Mouse (Mus musculus): ENCODE results near the gene Cacnb1. TPM values are rescaled to one million over a fixed set of nuclear protein-coding genes. Genes with fewer than 3 reads are reported as not detected.

The Cacnb1 gene
- polyA plus RNA-seq, 1 experiment from 2014 or later = 5.1 TPM

DNA sequence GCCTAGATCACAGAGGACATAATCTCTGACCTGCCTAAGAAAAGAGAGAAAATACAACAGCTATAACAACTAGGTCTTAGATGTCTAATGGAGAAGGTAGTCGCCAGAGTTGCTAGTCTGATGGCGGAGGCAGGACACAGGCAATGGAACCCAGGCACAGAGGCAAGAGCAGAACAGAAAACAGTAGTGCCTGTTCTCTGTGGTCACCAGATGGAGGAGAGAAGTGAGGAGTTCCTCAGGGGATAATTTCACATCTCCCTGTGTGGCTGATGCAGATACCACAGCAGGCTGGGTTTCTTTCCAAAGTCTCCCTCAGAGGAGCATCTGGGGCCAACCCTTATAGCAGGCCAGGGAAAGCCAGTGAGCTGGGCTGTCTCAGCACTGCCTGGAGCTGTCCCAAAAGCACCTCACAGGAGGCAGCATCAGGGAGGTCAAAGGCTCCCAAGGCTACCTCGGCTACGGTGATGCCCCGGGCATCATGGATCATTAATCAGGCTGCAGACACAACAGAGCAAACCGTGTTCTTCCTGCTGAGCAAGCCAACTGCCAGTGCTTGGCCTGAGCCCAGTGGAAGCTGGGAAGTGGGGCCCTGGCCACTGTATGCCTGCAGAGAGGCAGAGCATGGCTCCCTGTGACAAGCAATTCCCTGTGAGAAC lies 65.8 kb downstream of the Cacnb1 start:
- no peak overlapping the region for H3K4me3 ChIP-seq (ENCODE audit: low read length)
- H3K4me2 ChIP-seq (ENCODE audit: low read depth, low read length) = no peak overlapping the region
- no peaks in the 10 kb centered on the region for H3K9me3 ChIP-seq (ENCODE audit: control insufficient read depth, low read length)
- H3K36me3 ChIP-seq (ENCODE audit: control insufficient read depth, insufficient read depth, low read length) = no peaks in the 10 kb centered on the region
- H3K27me3 ChIP-seq (replicated peaks; ENCODE audit: control insufficient read depth, insufficient read depth, low read length) = no peaks in the 10 kb centered on the region
- H3K27ac ChIP-seq (ENCODE audit: low read length) = no peak overlapping the region
- no peaks in the 10 kb centered on the region for H3K4me1 ChIP-seq (ENCODE audit: control insufficient read depth, insufficient read depth, low read length)
- no peak for ATAC-seq
- 42% methylated on average over 6 of the region's 6 CpGs for WGBS
- H3K9ac ChIP-seq (ENCODE audit: low read depth, low read length) = no peak overlapping the region

DNA sequence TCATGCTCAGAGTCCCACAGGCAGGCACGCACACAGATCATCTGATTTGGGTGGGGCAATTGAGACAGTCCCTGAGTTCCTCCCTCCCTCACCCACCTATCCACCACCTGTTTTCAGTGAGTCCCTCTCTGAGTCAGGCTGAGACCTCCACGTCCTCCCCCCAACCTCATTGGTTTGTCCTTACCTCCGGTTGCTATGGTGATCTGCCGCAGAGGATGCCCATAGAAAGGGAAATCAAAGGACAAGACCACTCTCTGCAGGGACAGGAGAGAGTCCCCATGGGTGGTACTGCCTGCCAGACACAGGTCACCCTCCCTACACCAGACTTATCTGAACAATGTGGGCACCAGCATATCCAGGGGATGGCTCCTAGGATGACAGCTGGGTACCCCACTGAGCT lies 66.9 kb downstream of the Cacnb1 start:
- Histone ChIP-seq H3K9me3 (ENCODE audit: control insufficient read depth, low read length) (no peaks in the 10 kb centered on the region), H3K36me3 (ENCODE audit: control insufficient read depth, insufficient read depth, low read length) (no peaks in the 10 kb centered on the region), H3K27ac (ENCODE audit: low read length) (no peak overlapping the region), H3K4me1 (ENCODE audit: control insufficient read depth, insufficient read depth, low read length) (no peaks in the 10 kb centered on the region), H3K4me2 (ENCODE audit: low read depth, low read length) (no peak overlapping the region), H3K9ac (ENCODE audit: low read depth, low read length) (no peak overlapping the region), H3K27me3 (replicated peaks; ENCODE audit: control insufficient read depth, insufficient read depth, low read length) (no peaks in the 10 kb centered on the region), H3K4me3 (ENCODE audit: low read length) (no peak overlapping the region)
- ATAC-seq = no peak
- WGBS = 68% methylated on average over 4 of the region's 4 CpGs

DNA sequence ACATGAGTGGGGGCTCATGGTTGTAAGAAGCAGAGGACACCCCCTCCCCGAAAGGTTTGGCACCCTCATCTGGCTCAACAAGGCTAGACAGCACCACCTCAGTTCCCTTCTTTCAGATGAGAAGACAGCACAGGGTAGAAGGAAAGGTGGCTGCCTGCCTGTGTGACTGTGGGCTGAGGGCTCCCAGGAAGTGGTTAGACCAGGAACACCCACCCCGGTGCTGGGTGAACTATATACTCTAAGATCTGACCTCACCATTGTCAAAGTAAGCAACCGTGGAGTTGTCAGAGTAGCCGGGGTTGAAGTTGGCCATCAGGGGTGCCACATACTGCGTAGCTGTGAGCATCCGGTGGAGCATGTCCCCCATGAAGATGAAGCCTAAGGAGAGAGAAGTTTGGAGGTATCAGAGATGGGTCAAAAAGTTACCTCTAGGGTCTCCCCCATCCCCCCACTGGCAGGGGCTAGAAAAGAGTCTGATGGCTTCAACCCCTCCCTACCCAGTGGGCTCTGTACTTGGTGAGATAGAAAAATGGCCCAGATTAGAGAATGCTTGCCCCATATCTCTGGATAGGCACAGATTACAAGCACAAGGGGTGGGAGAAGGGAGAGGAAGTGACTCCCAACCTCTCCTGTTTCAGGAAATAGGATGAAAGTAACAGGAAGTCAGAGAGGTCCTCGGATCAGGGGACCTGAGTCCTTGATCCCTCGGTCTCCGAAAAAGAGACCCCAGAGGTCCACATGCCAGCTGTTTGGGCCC lies 67.5 kb downstream of the Cacnb1 start:
- Histone ChIP-seq H3K4me3 (ENCODE audit: low read length) (no peak overlapping the region), H3K9me3 (ENCODE audit: control insufficient read depth, low read length) (no peaks in the 10 kb centered on the region), H3K36me3 (ENCODE audit: control insufficient read depth, insufficient read depth, low read length) (no peaks in the 10 kb centered on the region), H3K9ac (ENCODE audit: low read depth, low read length) (no peak overlapping the region), H3K4me2 (ENCODE audit: low read depth, low read length) (no peak overlapping the region), H3K4me1 (ENCODE audit: control insufficient read depth, insufficient read depth, low read length) (no peaks in the 10 kb centered on the region), H3K27ac (ENCODE audit: low read length) (no peak overlapping the region), H3K27me3 (replicated peaks; ENCODE audit: control insufficient read depth, insufficient read depth, low read length) (no peaks in the 10 kb centered on the region)
- ATAC-seq = no peak
- 85% methylated on average over 9 of the region's 9 CpGs for WGBS

DNA sequence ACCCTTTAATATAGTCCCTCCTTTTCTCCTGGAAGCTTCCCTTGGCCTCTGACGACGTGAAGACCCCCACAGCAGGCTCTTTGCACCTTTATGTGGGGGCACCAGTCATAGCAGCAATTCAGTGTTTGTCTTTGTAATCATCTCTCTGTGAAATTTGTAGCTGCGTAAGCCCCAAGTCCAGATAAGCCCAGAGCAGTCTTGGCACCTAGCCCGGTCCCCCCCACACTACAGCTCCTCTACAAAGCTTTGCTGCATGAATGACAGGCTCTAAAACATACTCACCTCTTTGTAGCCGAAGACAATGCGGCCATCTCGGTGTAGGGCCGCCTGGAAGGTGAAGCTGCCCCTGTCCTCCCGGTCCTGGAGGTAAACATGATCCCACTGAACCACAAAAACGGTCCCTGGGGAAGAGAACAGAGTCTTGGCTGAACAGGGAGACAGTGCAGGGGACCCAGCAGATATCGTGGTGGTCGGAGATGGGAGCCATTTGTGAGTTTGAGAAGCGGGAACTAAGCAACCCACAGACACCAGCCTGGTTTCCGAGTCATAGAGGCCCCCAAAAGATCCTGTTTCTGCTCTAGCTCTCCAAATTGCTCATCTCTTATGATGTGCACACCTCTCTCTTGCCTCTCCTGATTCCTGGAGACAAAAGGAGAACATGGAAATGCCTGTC lies 68.2 kb downstream of the Cacnb1 start:
- Histone ChIP-seq H3K4me1 (ENCODE audit: control insufficient read depth, insufficient read depth, low read length) (no peaks in the 10 kb centered on the region), H3K4me2 (ENCODE audit: low read depth, low read length) (no peak overlapping the region), H3K9ac (ENCODE audit: low read depth, low read length) (no peak overlapping the region), H3K4me3 (ENCODE audit: low read length) (no peak overlapping the region), H3K27ac (ENCODE audit: low read length) (no peak overlapping the region), H3K27me3 (replicated peaks; ENCODE audit: control insufficient read depth, insufficient read depth, low read length) (no peaks in the 10 kb centered on the region), H3K9me3 (ENCODE audit: control insufficient read depth, low read length) (no peaks in the 10 kb centered on the region), H3K36me3 (ENCODE audit: control insufficient read depth, insufficient read depth, low read length) (no peaks in the 10 kb centered on the region)
- ATAC-seq = no peak
- 47% methylated on average over 14 of the region's 14 CpGs for WGBS

DNA sequence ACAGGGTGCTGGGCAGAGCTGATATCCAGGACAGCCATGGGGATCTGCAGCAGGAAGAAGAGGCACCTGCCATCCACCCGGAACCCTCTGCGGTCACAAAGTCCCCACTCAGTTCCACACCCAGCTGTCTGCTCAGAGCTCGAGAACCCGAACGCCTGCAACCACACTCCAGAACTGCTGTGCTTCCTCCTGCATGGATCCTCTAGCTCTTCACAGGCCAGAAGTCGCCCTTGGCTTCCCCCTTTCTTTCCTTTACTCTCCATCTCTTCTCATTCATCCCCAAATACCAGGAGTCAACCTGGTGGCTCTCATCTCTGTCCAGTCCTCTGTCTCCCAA lies 68.9 kb downstream of the Cacnb1 start:
- Histone ChIP-seq H3K4me3 (ENCODE audit: low read length) (no peak overlapping the region), H3K36me3 (ENCODE audit: control insufficient read depth, insufficient read depth, low read length) (no peaks in the 10 kb centered on the region), H3K27ac (ENCODE audit: low read length) (no peak overlapping the region), H3K9me3 (ENCODE audit: control insufficient read depth, low read length) (no peaks in the 10 kb centered on the region), H3K9ac (ENCODE audit: low read depth, low read length) (no peak overlapping the region), H3K4me2 (ENCODE audit: low read depth, low read length) (no peak overlapping the region), H3K4me1 (ENCODE audit: control insufficient read depth, insufficient read depth, low read length) (no peaks in the 10 kb centered on the region), H3K27me3 (replicated peaks; ENCODE audit: control insufficient read depth, insufficient read depth, low read length) (no peaks in the 10 kb centered on the region)
- no peak for ATAC-seq
- WGBS = 85% methylated on average over 6 of the region's 6 CpGs

DNA sequence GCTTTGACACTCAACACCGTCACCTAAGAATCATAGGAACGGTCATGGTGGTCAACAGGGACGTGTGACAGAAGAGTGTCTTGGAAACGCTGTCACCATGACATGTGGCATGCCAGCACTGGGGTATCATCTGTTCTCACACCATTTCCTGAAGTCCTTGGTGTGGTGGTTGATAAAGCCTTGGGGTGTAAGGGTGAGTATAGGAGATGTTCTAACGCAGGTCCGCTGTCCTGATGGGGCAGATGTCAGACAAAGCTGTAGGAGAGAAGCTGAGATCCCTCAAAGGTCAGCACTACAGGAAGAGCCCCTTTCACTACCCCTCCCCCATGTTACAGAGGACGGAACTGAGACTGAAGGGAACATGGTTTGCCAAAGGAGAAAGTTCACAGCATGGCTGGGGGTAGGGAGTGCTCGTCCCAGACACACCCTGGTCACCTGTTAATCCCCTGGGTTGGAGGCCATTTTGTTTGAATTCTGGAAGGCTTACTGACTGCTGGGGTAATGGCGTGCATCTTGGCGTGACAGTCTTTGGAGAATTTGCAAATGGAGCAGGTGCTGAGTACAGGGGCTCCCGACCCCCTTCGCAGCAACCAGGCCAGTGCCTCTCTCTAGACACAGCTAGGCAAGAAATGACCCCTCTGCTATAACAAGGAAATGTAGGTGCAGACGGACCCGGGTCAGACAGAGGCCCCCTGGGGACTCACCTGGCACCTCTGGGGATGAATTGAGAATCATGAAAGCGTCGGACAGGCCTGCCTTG lies 69.5 kb downstream of the Cacnb1 start:
- no peaks in the 10 kb centered on the region for H3K9me3 ChIP-seq (ENCODE audit: control insufficient read depth, low read length)
- H3K27me3 ChIP-seq (replicated peaks; ENCODE audit: control insufficient read depth, insufficient read depth, low read length) = no peaks in the 10 kb centered on the region
- 82% methylated on average over 16 of the region's 16 CpGs for WGBS
- ATAC-seq = no peak
- no peak overlapping the region for H3K9ac ChIP-seq (ENCODE audit: low read depth, low read length)
- H3K4me3 ChIP-seq (ENCODE audit: low read length) = no peak overlapping the region
- H3K4me2 ChIP-seq (ENCODE audit: low read depth, low read length) = no peak overlapping the region
- no peak overlapping the region for H3K27ac ChIP-seq (ENCODE audit: low read length)
- H3K36me3 ChIP-seq (ENCODE audit: control insufficient read depth, insufficient read depth, low read length) = no peaks in the 10 kb centered on the region
- H3K4me1 ChIP-seq (ENCODE audit: control insufficient read depth, insufficient read depth, low read length) = no peaks in the 10 kb centered on the region

DNA sequence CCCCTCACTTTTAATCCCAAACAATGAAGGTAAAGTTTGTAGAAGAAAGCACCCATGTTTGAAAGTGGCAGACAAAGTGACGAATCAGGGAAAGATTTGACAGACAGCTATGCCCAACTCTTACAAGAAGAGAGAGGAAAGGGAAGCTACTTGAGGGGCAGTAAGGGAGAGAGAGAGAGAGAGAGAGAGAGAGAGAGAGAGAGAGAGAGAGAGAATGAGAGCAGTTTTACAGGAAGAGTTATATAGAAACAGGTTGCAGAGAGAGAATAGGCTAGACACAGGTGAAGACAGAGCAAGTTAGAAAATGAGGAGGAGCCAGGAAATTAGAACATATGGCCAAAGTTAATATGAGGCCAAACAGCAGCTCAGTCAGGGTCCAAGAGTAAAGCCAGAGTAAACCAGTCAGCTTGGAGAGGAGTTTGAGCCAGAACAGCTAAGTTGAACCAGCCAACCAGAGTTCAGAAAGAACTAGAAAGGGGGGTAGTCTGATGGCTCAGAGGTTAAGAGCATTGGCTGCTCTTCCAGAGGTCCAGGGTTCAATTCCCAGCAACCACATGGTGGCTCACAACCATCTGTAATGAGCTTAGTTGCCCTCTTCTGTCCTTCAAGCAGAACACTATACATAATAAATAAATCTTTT lies 70.3 kb downstream of the Cacnb1 start:
- 86% methylated on average over 1 of the region's 1 CpGs for WGBS
- Histone ChIP-seq H3K4me3 (ENCODE audit: low read length) (no peak overlapping the region), H3K4me1 (ENCODE audit: control insufficient read depth, insufficient read depth, low read length) (no peaks in the 10 kb centered on the region), H3K36me3 (ENCODE audit: control insufficient read depth, insufficient read depth, low read length) (no peaks in the 10 kb centered on the region), H3K27me3 (replicated peaks; ENCODE audit: control insufficient read depth, insufficient read depth, low read length) (no peaks in the 10 kb centered on the region), H3K9me3 (ENCODE audit: control insufficient read depth, low read length) (no peaks in the 10 kb centered on the region), H3K9ac (ENCODE audit: low read depth, low read length) (no peak overlapping the region), H3K27ac (ENCODE audit: low read length) (no peak overlapping the region), H3K4me2 (ENCODE audit: low read depth, low read length) (no peak overlapping the region)
- ATAC-seq = no peak
